Mouse (Mus musculus): ENCODE data around the gene Grin2c. TPM values are rescaled to one million over a fixed set of nuclear protein-coding genes. Genes with fewer than 3 reads are reported as not detected.
A peak's percentile ranks its signal among the peaks of the same experiment; 100 is the strongest.

The Grin2c gene
- polyA plus RNA-seq, 1 experiment from 2014 or later = not detected

DNA sequence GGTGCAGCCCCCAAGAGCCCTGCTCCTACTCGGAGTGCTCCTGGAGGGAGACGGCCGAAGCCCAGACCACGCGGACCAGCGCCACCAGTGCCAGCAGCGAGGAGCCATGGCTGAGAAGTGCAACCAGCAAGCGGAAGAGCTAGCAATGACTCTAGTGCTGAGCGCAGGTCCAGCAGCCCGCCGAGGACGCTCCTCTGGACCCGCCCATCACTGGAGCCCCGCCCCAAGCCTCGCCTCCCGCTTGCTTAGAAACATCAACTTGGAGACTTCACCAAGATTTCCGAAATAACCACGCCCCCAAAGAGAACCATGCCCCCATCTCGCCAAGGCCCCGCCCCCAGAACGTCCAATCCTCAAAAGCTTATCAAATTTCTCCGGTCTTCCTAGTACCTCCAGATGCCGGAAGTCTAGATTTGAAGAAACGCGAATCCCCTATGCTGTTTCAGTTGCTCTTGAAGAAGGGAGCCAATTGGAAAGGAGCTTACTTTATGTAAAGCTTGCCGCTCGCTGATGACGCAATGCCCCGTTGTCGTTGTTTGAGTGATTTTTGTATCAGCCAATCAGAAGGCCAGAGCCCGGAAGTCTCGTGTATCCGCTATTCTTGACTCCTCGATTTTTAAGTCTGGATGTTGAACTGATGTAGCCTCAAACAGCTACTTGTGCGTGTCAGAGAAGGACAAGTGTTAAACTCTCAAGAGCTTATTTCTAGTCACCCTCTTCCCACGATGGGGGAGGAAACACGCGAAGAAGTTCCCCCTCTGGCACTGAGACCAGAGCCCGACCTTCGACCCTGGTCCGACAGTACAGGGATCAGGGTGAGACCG, 9.9 kb upstream of the Grin2c start, which contains the start of gene Fdxr:
TSS of gene Fdxr (minus strand) at position 271 of the 824 bp plus-strand sequence.
- peaks cover 15% of the 10 kb centered on the region; the same call in 1 of the 2 replicates for H3K4me1 ChIP-seq (ENCODE audit: insufficient read depth, low read length)
- no peaks in the 10 kb centered on the region for H3K9me3 ChIP-seq (ENCODE audit: low read length)
- under 1% methylated on average over 42 of the region's 42 CpGs for WGBS
- peak within 1 kb of the TSS; percentile 81 for H3K4me2 ChIP-seq (replicated peaks; ENCODE audit: low read depth, low read length)
- no peaks in the 10 kb centered on the region for H3K36me3 ChIP-seq (ENCODE audit: insufficient read depth, low read length)
- no peaks in the 10 kb centered on the region for H3K27me3 ChIP-seq (ENCODE audit: insufficient read depth, low read length)
- H3K9ac ChIP-seq (replicated peaks; ENCODE audit: low read length) = peak within 1 kb of the TSS; percentile 79
- H3K27ac ChIP-seq (ENCODE audit: low read length) = peak within 1 kb of the TSS; percentile 80
- peak; percentile 97 for ATAC-seq (ENCODE audit: low FRiP score, low TSS enrichment)
- H3K4me3 ChIP-seq (ENCODE audit: low read length) = peak within 1 kb of the TSS; percentile 69

DNA sequence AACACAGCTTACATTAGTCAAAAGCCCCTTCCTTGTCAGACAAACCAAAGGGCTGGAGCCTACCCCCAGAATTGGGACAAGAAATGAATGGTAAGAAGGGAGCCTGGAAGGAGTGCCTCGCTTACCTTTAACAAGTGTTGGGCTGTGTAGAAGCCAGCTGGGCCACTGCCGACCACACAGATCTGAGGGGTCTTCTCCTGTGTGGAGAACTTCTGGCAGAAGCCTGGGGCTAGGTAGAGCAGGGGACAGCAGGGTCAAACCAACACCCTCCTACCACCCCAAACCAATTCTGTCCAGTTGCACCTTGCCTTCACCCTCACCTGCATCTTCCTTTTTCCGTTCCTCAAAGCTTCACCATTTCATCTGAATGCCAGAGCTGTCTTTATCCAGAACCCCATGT, 8.9 kb upstream of the Grin2c start:
- WGBS = 78% methylated on average over 3 of the region's 3 CpGs
- Histone ChIP-seq H3K4me1 (ENCODE audit: insufficient read depth, low read length) (peaks cover 15% of the 10 kb centered on the region; the same call in 1 of the 2 replicates), H3K36me3 (ENCODE audit: insufficient read depth, low read length) (no peaks in the 10 kb centered on the region), H3K4me2 (replicated peaks; ENCODE audit: low read depth, low read length) (peak overlapping the region; percentile 81), H3K27ac (ENCODE audit: low read length) (no peak overlapping the region), H3K9me3 (ENCODE audit: low read length) (no peaks in the 10 kb centered on the region), H3K27me3 (ENCODE audit: insufficient read depth, low read length) (no peaks in the 10 kb centered on the region), H3K4me3 (ENCODE audit: low read length) (peak overlapping the region; percentile 69), H3K9ac (replicated peaks; ENCODE audit: low read length) (peak overlapping the region; percentile 79)
- no peak for ATAC-seq (ENCODE audit: low FRiP score, low TSS enrichment)

- H3K27me3 ChIP-seq (ENCODE audit: insufficient read depth, low read length) = no peaks in the 10 kb centered on the region
- 0 out of 2 replicates have a peak overlapping the region, but pooled peaks have one; percentile 81 for H3K4me2 ChIP-seq (replicated peaks; ENCODE audit: low read depth, low read length)
- no peak overlapping the region for H3K27ac ChIP-seq (ENCODE audit: low read length)
- no peaks in the 10 kb centered on the region for H3K36me3 ChIP-seq (ENCODE audit: insufficient read depth, low read length)
- H3K9ac ChIP-seq (replicated peaks; ENCODE audit: low read length) = no peak overlapping the region
- H3K4me1 ChIP-seq (ENCODE audit: insufficient read depth, low read length) = peaks cover 15% of the 10 kb centered on the region; the same call in 1 of the 2 replicates
- ATAC-seq (ENCODE audit: low FRiP score, low TSS enrichment) = no peak
- H3K9me3 ChIP-seq (ENCODE audit: low read length) = no peaks in the 10 kb centered on the region
- no peak overlapping the region for H3K4me3 ChIP-seq (ENCODE audit: low read length)
- 79% methylated on average over 6 of the region's 6 CpGs for WGBS
These were observed 8.5 kb upstream of the Grin2c start for GRCm38 (mm10) chr11:115275509-115275908.

DNA sequence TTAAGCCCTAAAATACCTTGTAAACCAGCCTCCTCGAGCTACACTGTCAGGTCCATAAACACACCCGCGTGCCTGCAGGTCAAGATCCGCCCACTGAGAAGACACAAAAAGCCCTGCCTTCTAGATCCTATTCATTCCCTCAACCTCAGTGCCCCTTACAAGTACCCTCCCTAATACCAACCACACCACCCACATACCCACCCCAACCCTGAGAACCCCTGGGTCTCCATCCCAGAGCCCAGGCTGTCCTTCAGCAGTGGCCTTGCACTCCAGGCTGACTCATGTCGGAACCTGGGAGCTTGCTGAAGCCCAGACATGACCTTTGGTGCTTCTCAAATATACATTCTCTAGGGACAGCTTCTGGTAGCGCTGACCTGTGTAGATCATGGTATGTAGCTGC, 7.7 kb upstream of the Grin2c start:
- Histone ChIP-seq H3K4me3 (ENCODE audit: low read length) (no peak overlapping the region), H3K9ac (replicated peaks; ENCODE audit: low read length) (no peak overlapping the region), H3K36me3 (ENCODE audit: insufficient read depth, low read length) (no peaks in the 10 kb centered on the region), H3K4me1 (ENCODE audit: insufficient read depth, low read length) (peaks cover 18% of the 10 kb centered on the region; the same call in 1 of the 2 replicates), H3K9me3 (ENCODE audit: low read length) (no peaks in the 10 kb centered on the region), H3K27me3 (ENCODE audit: insufficient read depth, low read length) (no peaks in the 10 kb centered on the region), H3K27ac (ENCODE audit: low read length) (no peak overlapping the region), H3K4me2 (replicated peaks; ENCODE audit: low read depth, low read length) (no peak overlapping the region)
- ATAC-seq (ENCODE audit: low FRiP score, low TSS enrichment) = no peak
- 81% methylated on average over 6 of the region's 6 CpGs for WGBS

DNA sequence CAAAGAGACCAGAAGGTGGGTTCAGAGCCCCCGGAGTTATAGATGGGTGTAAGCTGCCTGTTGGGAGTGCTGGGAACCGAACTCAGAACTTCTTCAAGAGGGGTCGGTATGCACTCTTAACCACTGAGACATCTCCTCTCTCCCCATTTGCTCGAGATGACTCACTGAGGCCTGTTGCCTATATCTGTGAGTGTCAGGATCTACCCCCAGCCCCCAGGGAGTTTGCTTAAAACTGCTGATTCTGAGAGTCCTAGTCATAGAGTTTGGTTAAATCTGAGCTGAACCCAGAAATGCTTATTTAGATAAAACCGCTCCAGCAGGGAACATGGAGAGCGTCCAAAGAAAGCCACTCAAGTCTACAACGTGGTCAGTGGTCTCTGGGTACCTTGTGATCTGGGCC, 7.1 kb upstream of the Grin2c start:
- Histone ChIP-seq H3K4me1 (ENCODE audit: insufficient read depth, low read length) (peaks cover 18% of the 10 kb centered on the region; the same call in 1 of the 2 replicates), H3K4me3 (ENCODE audit: low read length) (no peak overlapping the region), H3K9me3 (ENCODE audit: low read length) (no peaks in the 10 kb centered on the region), H3K9ac (replicated peaks; ENCODE audit: low read length) (no peak overlapping the region), H3K36me3 (ENCODE audit: insufficient read depth, low read length) (no peaks in the 10 kb centered on the region), H3K4me2 (replicated peaks; ENCODE audit: low read depth, low read length) (no peak overlapping the region), H3K27me3 (ENCODE audit: insufficient read depth, low read length) (no peaks in the 10 kb centered on the region), H3K27ac (ENCODE audit: low read length) (no peak overlapping the region)
- 82% methylated on average over 7 of the region's 7 CpGs for WGBS
- ATAC-seq (ENCODE audit: low FRiP score, low TSS enrichment) = no peak

DNA sequence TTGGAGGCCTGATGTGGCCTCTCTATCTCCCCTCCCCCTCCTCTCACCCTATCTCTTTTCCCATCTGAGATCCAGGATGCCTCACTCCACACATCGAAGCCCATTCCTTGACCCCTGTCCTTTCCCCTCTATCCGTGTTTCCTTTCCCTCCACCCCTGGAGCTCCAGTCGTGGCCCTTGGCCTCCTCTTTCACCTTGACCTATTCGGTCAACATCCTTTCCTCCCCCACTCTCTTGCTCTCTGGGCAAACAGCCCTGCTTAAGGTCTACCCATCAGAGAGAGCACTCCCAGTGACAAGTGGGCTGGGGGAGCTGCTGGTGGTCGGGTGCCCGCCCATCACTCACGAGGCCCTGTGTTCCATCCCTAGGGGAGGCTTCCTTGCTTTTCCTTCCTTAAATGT, 6.7 kb upstream of the Grin2c start:
- no peak overlapping the region for H3K9ac ChIP-seq (replicated peaks; ENCODE audit: low read length)
- H3K9me3 ChIP-seq (ENCODE audit: low read length) = no peaks in the 10 kb centered on the region
- H3K4me1 ChIP-seq (ENCODE audit: insufficient read depth, low read length) = peaks cover 18% of the 10 kb centered on the region; the same call in 1 of the 2 replicates
- no peak overlapping the region for H3K27ac ChIP-seq (ENCODE audit: low read length)
- no peak overlapping the region for H3K4me2 ChIP-seq (replicated peaks; ENCODE audit: low read depth, low read length)
- ATAC-seq (ENCODE audit: low FRiP score, low TSS enrichment) = no peak
- 41% methylated on average over 7 of the region's 7 CpGs for WGBS
- H3K4me3 ChIP-seq (ENCODE audit: low read length) = no peak overlapping the region
- H3K27me3 ChIP-seq (ENCODE audit: insufficient read depth, low read length) = peaks cover 4% of the 10 kb centered on the region
- no peaks in the 10 kb centered on the region for H3K36me3 ChIP-seq (ENCODE audit: insufficient read depth, low read length)

- Histone ChIP-seq H3K4me3 (ENCODE audit: low read length) (no peak overlapping the region), H3K9me3 (ENCODE audit: low read length) (no peaks in the 10 kb centered on the region), H3K36me3 (ENCODE audit: insufficient read depth, low read length) (no peaks in the 10 kb centered on the region), H3K4me1 (ENCODE audit: insufficient read depth, low read length) (peaks cover 16% of the 10 kb centered on the region; the same call in 1 of the 2 replicates), H3K27me3 (ENCODE audit: insufficient read depth, low read length) (peaks cover 11% of the 10 kb centered on the region), H3K27ac (ENCODE audit: low read length) (no peak overlapping the region), H3K9ac (replicated peaks; ENCODE audit: low read length) (0 out of 2 replicates have a peak overlapping the region, but pooled peaks have one; percentile 29), H3K4me2 (replicated peaks; ENCODE audit: low read depth, low read length) (no peak overlapping the region)
- ATAC-seq (ENCODE audit: low FRiP score, low TSS enrichment) = no peak
- WGBS = 72% methylated on average over 10 of the region's 10 CpGs
These were observed 6.0 kb upstream of the Grin2c start for GRCm38 (mm10) chr11:115272894-115273498.

DNA sequence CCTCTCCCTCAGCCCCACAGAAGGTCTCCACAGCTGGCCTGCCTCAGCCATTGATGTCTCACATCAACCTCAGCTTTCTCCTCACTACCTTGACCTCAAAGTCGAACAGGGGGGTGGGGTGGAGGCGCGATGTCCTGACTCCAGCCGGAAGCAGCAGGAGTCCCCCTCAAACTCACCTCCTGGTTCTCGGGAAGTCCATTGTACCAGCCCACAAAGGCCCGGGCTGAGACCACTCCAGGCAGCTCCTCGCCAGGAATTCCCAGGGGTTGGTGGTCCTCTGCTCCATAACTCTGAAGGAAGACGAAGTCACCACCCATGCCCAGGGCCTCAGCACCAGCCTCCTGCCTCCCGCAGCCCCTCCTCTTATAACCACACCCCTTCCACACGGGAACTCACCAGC, 4.4 kb upstream of the Grin2c start:
- ATAC-seq (ENCODE audit: low FRiP score, low TSS enrichment) = no peak
- WGBS = 64% methylated on average over 10 of the region's 10 CpGs
- no peaks in the 10 kb centered on the region for H3K36me3 ChIP-seq (ENCODE audit: insufficient read depth, low read length)

DNA sequence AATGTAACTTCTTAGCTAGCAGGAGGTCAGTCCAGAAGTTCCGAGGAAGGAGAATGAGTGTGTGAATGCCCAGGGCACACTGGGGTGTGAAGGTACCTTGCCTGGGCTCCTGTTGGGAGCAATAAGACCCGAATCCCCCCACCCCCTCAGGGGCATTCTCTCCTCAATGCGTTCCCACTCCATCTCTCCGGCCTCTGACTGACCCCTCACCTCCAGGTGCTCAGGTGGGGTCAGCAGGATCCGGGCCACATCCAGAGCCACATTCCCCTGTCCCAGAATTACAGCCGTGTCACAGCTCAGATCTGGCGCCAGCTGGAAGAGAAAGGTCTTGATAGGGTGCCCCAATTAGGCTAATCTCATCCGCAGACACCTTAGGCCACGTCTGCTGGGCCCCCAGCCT, 4.0 kb upstream of the Grin2c start:
- Histone ChIP-seq H3K4me3 (ENCODE audit: low read length) (no peak overlapping the region), H3K27me3 (ENCODE audit: insufficient read depth, low read length) (peaks cover 31% of the 10 kb centered on the region), H3K4me2 (replicated peaks; ENCODE audit: low read depth, low read length) (no peak overlapping the region), H3K9me3 (ENCODE audit: low read length) (no peaks in the 10 kb centered on the region), H3K4me1 (ENCODE audit: insufficient read depth, low read length) (peaks cover 18% of the 10 kb centered on the region), H3K9ac (replicated peaks; ENCODE audit: low read length) (no peak overlapping the region), H3K27ac (ENCODE audit: low read length) (no peak overlapping the region), H3K36me3 (ENCODE audit: insufficient read depth, low read length) (no peaks in the 10 kb centered on the region)
- 72% methylated on average over 9 of the region's 9 CpGs for WGBS
- ATAC-seq (ENCODE audit: low FRiP score, low TSS enrichment) = no peak

More for the DNA sequence above, 4.4 kb upstream of the Grin2c start:
- Histone ChIP-seq H3K4me1 (ENCODE audit: insufficient read depth, low read length) (peaks cover 19% of the 10 kb centered on the region), H3K27me3 (ENCODE audit: insufficient read depth, low read length) (peaks cover 27% of the 10 kb centered on the region), H3K4me3 (ENCODE audit: low read length) (no peak overlapping the region), H3K4me2 (replicated peaks; ENCODE audit: low read depth, low read length) (no peak overlapping the region), H3K9me3 (ENCODE audit: low read length) (no peaks in the 10 kb centered on the region), H3K9ac (replicated peaks; ENCODE audit: low read length) (no peak overlapping the region), H3K27ac (ENCODE audit: low read length) (no peak overlapping the region)

All from kidney, embryonic 16.5 days (tissue).